Mouse (Mus musculus) ES-E14 (cell line): ENCODE data around the gene S100pbp. TPM values are rescaled to one million over a fixed set of nuclear protein-coding genes. Genes with fewer than 3 reads are reported as not detected.

Experiments
- DNase-seq: peaks from one replicate; pipeline ENCODE4 v3.0.0-alpha.2; 2013; ENCODE audit warnings: low read depth, low spot score
- H3K27ac ChIP-seq: 2 replicates; pipeline ENCODE4 v1.5.1; 2012; ENCODE audit warnings: low read depth, mild to moderate bottlenecking, low read length, moderate library complexity, mixed read lengths; ENCODE audit not compliant: poor library complexity, insufficient read depth, severe bottlenecking
- H3K36me3 ChIP-seq: 2 replicates; pipeline ENCODE4 v1.6.1; 2012; ENCODE audit warnings: mild to moderate bottlenecking, low read length, moderate library complexity, mixed read lengths; ENCODE audit not compliant: control insufficient read depth, poor library complexity, insufficient read depth, severe bottlenecking
- H3K4me1 ChIP-seq, 2 experiments: fragments of 150-350 bp in 1 of 2; sonication (generic) in 1 of 2; 2 replicates each; pipeline ENCODE4 v1.6.1; 2012; ENCODE audit warnings: low read length in 2 of 2, mild to moderate bottlenecking in 1 of 2, mixed read lengths in 1 of 2; ENCODE audit not compliant: control insufficient read depth in 2 of 2, insufficient read depth in 2 of 2, poor library complexity in 1 of 2
- H3K4me3 ChIP-seq, 2 experiments: fragments of 150-350 bp in 1 of 2; sonication (generic) in 1 of 2; 2 replicates each; pipeline ENCODE4 v1.5.1; 2012; ENCODE audit warnings: low read length in 2 of 2, low read depth in 1 of 2, mild to moderate bottlenecking in 1 of 2, mixed read lengths in 1 of 2; ENCODE audit not compliant: insufficient read depth in 1 of 2, poor library complexity in 1 of 2, severe bottlenecking in 1 of 2
- H3K9ac ChIP-seq: 2 replicates; pipeline ENCODE4 v1.6.1; 2012; ENCODE audit warnings: low read depth, mild to moderate bottlenecking, low read length, mixed read lengths; ENCODE audit not compliant: poor library complexity, insufficient read depth, severe bottlenecking
- H3K9me3 ChIP-seq: fragments of 150-350 bp; sonication (generic); 2 replicates; pipeline ENCODE4 v1.6.1; 2012; ENCODE audit warnings: low read depth, mild to moderate bottlenecking, low read length; ENCODE audit not compliant: control insufficient read depth, insufficient read depth
- CHD2 ChIP-seq: IDR thresholded peaks from 2 replicates; pipeline ENCODE4 v1.6.1; 2014; ENCODE audit warnings: mild to moderate bottlenecking, low read depth, low read length, inconsistent platforms
- HCFC1 ChIP-seq: IDR thresholded peaks from 2 replicates; pipeline ENCODE4 v1.6.1; 2012; ENCODE audit warnings: low read length, inconsistent platforms, borderline replicate concordance; ENCODE audit not compliant: insufficient read depth
- MAFK ChIP-seq: IDR thresholded peaks from 2 replicates; pipeline ENCODE4 v1.6.1; 2014; ENCODE audit warnings: mild to moderate bottlenecking, low read depth, low read length, inconsistent platforms; ENCODE audit not compliant: insufficient read depth
- ZC3H11A ChIP-seq: IDR thresholded peaks from 2 replicates; pipeline ENCODE4 v1.6.1; 2012; ENCODE audit warnings: low read depth, mild to moderate bottlenecking, inconsistent platforms, low read length, borderline replicate concordance
- ZNF384 ChIP-seq: IDR thresholded peaks from 2 replicates; pipeline ENCODE4 v1.6.1; 2012; ENCODE audit warnings: low read depth, low read length, inconsistent platforms
- in situ Hi-C, 2 experiments: fragments of 600-800 bp; cut with MboI; formaldehyde crosslinking; loops; one replicate each; pipeline ENCODE4 v1.15.1; 2025; ENCODE audit warnings: low sequenced_read_pairs in 2 of 2, inconsistent platforms in 1 of 2; ENCODE audit not compliant: unreplicated experiment in 2 of 2
- total RNA-seq: library from RNA; depleted of rRNA; stranded (reverse); fragments of 300-350 nt; gene quantifications from 2 replicates; pipeline ENCODE4 v1.2.3, GENCODE M21; 2012

S100pbp gene
- total RNA-seq, 1 experiment = 25.7 TPM

GRCm38 (mm10) chr4:129161076-129161475 is 28.5 kb downstream of the S100pbp start:
- peaks cover 1% of the 10 kb centered on the region for H3K36me3 ChIP-seq

GRCm38 (mm10) chr4:129158549-129158948 is 31.0 kb downstream of the S100pbp start:
- H3K36me3 ChIP-seq = peaks cover 8% of the 10 kb centered on the region
- no peak for DNase-seq
- H3K9ac ChIP-seq = no peak overlapping the region
- TF ChIP-seq HCFC1 = no peak
- TF ChIP-seq ZC3H11A = no peak
- no peak for TF ChIP-seq ZNF384
- TF ChIP-seq CHD2 = no peak
- no peak for TF ChIP-seq MAFK
- H3K27ac ChIP-seq = no peak overlapping the region
- H3K9me3 ChIP-seq = no peaks in the 10 kb centered on the region
- in situ Hi-C loops = no loop called here
- no peak overlapping the region for H3K4me3 ChIP-seq
- peaks cover 3 to 5% of the 10 kb centered on the region in 2 experiments; a peak in 2 of 4 replicates for H3K4me1 ChIP-seq

More at GRCm38 (mm10) chr4:129161076-129161475, 28.5 kb downstream of the S100pbp start:
- Histone ChIP-seq H3K9ac (no peak overlapping the region), H3K4me1 (peaks cover 3 to 5% of the 10 kb centered on the region in 2 experiments; a peak in 2 of 4 replicates), H3K9me3 (no peaks in the 10 kb centered on the region), H3K4me3 (no peak overlapping the region), H3K27ac (peak overlapping the region; percentile 87; the same call in 1 of the 2 replicates)
- DNase-seq = no peak
- in situ Hi-C loops = no loop called here
- no peak for TF ChIP-seq CHD2
- no peak for TF ChIP-seq HCFC1
- TF ChIP-seq MAFK = no peak
- no peak for TF ChIP-seq ZNF384

- Histone ChIP-seq H3K27ac (no peak overlapping the region), H3K4me1 (peaks cover 3 to 5% of the 10 kb centered on the region in 2 experiments; a peak in 2 of 4 replicates), H3K9me3 (no peaks in the 10 kb centered on the region), H3K4me3 (no peak overlapping the region), H3K9ac (no peak overlapping the region), H3K36me3 (peaks cover 11% of the 10 kb centered on the region)
- DNase-seq = no peak
- in situ Hi-C loops = no loop called here
- TF ChIP-seq ZNF384 = no peak
- no peak for TF ChIP-seq MAFK
- no peak for TF ChIP-seq HCFC1
- TF ChIP-seq ZC3H11A = no peak
- no peak for TF ChIP-seq CHD2
Measured at GRCm38 (mm10) chr4:129157541-129157940, 32.0 kb downstream of the S100pbp start.

- no peaks in the 10 kb centered on the region for H3K4me1 ChIP-seq
- H3K36me3 ChIP-seq = peaks cover 19% of the 10 kb centered on the region
- no peak overlapping the region for H3K4me3 ChIP-seq
- DNase-seq = no peak
- H3K9me3 ChIP-seq = no peaks in the 10 kb centered on the region
- in situ Hi-C loops = no loop called here
- no peak overlapping the region for H3K9ac ChIP-seq
- H3K27ac ChIP-seq = no peak overlapping the region
- TF ChIP-seq ZC3H11A (no peak), ZNF384 (no peak), CHD2 (no peak), MAFK (no peak), HCFC1 (no peak)
Measured at GRCm38 (mm10) chr4:129151276-129151811, 38.2 kb downstream of the S100pbp start.

- Histone ChIP-seq H3K27ac (no peak overlapping the region), H3K36me3 (peaks cover 12% of the 10 kb centered on the region), H3K4me1 (no peaks in the 10 kb centered on the region), H3K4me3 (no peak overlapping the region), H3K9me3 (no peaks in the 10 kb centered on the region), H3K9ac (no peak overlapping the region)
- TF ChIP-seq HCFC1 = no peak
- TF ChIP-seq ZNF384 = no peak
- no peak for TF ChIP-seq CHD2
- no peak for TF ChIP-seq MAFK
- TF ChIP-seq ZC3H11A = no peak
- in situ Hi-C loops = no loop called here
- no peak for DNase-seq
Measured at GRCm38 (mm10) chr4:129149321-129149720, 40.2 kb downstream of the S100pbp start.
